Mouse (Mus musculus) neural tube, embryonic 15.5 days (tissue): ENCODE measurements around the gene Wrb. TPM values are rescaled to one million over a fixed set of nuclear protein-coding genes. Genes with fewer than 3 reads are reported as not detected.

Experiments used
- ATAC-seq: fragments of 200-750 bp; cut with Nextera tagmentation; 2 replicates; pipeline ENCODE4 v1.8.0; 2017; ENCODE audit warnings: mild to moderate bottlenecking, moderate TSS enrichment, moderate library complexity; ENCODE audit not compliant: low FRiP score
- H3K27ac ChIP-seq: fragments of 300-500 bp; sonication (generic); replicated peaks from 2 replicates; pipeline ENCODE4 v1.5.1; 2015; ENCODE audit warnings: mild to moderate bottlenecking, inconsistent platforms
- H3K27me3 ChIP-seq: fragments of 300-500 bp; sonication (generic); replicated peaks from 2 replicates; pipeline ENCODE4 v1.6.1; 2015; ENCODE audit warnings: inconsistent platforms
- H3K36me3 ChIP-seq: fragments of 300-500 bp; sonication (generic); 2 replicates; pipeline ENCODE4 v1.6.1; 2015; ENCODE audit warnings: inconsistent platforms
- H3K4me1 ChIP-seq: fragments of 300-500 bp; sonication (generic); 2 replicates; pipeline ENCODE4 v1.6.1; 2015; ENCODE audit warnings: inconsistent platforms
- H3K4me2 ChIP-seq: fragments of 300-500 bp; sonication (generic); 2 replicates; pipeline ENCODE4 v1.6.1; 2015; ENCODE audit warnings: inconsistent platforms, mild to moderate bottlenecking, moderate library complexity
- H3K4me3 ChIP-seq: fragments of 300-500 bp; sonication (generic); replicated peaks from 2 replicates; pipeline ENCODE4 v1.5.1; 2015; ENCODE audit warnings: mild to moderate bottlenecking, inconsistent platforms
- H3K9ac ChIP-seq: fragments of 300-500 bp; sonication (generic); replicated peaks from 2 replicates; pipeline ENCODE4 v1.6.1; 2015; ENCODE audit warnings: mild to moderate bottlenecking, inconsistent platforms
- H3K9me3 ChIP-seq: fragments of 300-500 bp; sonication (generic); replicated peaks from 2 replicates; pipeline ENCODE4 v1.6.1; 2016; ENCODE audit warnings: inconsistent platforms
- WGBS: fragments of 180-500 bp; shearing (Covaris S2); methylation state at CpG from one replicate; pipeline ENCODE4 v1.1.7; 2015; ENCODE audit warnings: mixed read lengths; 5-methylcytosine and 5-hydroxymethylcytosine counted together
- polyA plus RNA-seq: library from polyadenylated mRNA; unstranded; fragments of >200 nt; fragmentation: Nextera tagmentation; extraction: Ambion mirVana; gene quantifications from 2 replicates; pipeline ENCODE4 v1.2.1, GENCODE M21; 2015

Gene Wrb
- polyA plus RNA-seq, 1 experiment from 2014 or later: 199 TPM

DNA sequence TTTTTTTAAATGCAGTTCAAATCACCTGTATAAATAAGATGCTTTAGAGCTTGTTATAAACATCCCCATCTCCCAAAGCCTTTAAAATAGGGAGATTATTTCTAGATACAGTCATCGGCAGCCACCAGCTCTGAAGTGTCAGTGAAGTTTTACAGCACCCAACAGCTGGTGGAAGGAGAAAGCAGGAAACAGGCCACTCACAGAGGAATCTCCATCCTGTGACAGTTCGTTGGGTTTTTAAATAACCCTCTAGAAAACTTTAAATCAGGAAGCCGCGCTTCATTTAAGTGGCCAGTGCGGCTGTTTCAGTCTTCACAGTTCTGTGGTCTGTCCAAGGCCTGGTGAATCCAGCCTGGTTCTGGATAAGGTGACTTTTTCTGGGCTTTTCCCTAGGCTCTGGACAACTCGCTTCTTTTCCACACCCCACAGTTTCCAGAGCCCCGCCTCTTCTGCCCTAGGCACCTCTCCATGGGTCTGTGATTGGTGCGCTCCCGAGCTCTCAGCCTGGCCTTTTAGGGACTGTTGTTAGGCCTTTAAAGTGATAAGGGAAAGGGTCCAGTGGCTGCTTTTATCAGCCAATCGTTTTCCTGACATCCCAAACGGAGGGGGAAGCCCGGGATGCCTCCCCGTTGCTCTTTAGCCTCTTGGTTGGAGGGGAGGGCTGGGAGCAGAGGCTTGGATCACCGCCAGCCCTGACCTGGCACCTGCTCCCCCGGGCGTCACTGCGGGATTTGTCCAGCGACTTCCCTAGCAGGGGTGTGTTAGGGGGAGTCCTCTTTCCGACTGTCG, 54.9 kb downstream of the Wrb start, which contains the start of gene Sh3bgr:
Gene Sh3bgr, plus strand, starts transcription at position 538 of the 789 bp plus-strand sequence.
- ATAC-seq: peak; percentile 47; the same call in 1 of the 2 replicates
- H3K27me3 ChIP-seq: no peaks in the 10 kb centered on the region
- no peaks in the 10 kb centered on the region for H3K9me3 ChIP-seq
- WGBS: 5% methylated on average over 20 of the region's 20 CpGs
- no peaks in the 10 kb centered on the region for H3K36me3 ChIP-seq
- H3K27ac ChIP-seq: no peak within 1 kb of the TSS
- peak within 1 kb of the TSS; percentile 18 for H3K4me3 ChIP-seq
- peaks cover 15% of the 10 kb centered on the region for H3K4me1 ChIP-seq
- peak within 1 kb of the TSS; percentile 54 for H3K4me2 ChIP-seq
- H3K9ac ChIP-seq: no peak within 1 kb of the TSS

DNA sequence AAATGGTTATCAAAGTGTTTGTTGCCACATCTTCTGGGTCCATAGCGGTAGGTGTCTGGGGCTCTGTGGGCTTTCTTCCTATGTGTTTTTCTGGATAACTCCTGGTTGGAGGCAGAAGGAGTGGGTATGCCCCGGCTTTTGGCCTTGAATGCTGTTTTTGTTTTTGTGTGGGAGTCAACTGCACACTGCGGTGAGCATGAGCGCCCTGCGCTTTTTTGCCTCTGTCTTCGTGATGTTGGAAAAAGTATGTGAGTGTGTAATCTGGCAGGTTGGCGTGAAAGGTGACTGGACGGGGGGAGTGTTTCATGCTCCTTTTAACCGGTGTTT, 55.5 kb downstream of the Wrb start:
- peak overlapping the region; percentile 54 for H3K4me2 ChIP-seq
- no peak overlapping the region for H3K9ac ChIP-seq
- no peak for ATAC-seq
- H3K36me3 ChIP-seq: no peaks in the 10 kb centered on the region
- no peaks in the 10 kb centered on the region for H3K27me3 ChIP-seq
- WGBS: 30% methylated on average over 9 of the region's 9 CpGs
- H3K9me3 ChIP-seq: no peaks in the 10 kb centered on the region
- H3K4me1 ChIP-seq: peaks cover 15% of the 10 kb centered on the region
- H3K27ac ChIP-seq: no peak overlapping the region
- H3K4me3 ChIP-seq: peak overlapping the region; percentile 18

DNA sequence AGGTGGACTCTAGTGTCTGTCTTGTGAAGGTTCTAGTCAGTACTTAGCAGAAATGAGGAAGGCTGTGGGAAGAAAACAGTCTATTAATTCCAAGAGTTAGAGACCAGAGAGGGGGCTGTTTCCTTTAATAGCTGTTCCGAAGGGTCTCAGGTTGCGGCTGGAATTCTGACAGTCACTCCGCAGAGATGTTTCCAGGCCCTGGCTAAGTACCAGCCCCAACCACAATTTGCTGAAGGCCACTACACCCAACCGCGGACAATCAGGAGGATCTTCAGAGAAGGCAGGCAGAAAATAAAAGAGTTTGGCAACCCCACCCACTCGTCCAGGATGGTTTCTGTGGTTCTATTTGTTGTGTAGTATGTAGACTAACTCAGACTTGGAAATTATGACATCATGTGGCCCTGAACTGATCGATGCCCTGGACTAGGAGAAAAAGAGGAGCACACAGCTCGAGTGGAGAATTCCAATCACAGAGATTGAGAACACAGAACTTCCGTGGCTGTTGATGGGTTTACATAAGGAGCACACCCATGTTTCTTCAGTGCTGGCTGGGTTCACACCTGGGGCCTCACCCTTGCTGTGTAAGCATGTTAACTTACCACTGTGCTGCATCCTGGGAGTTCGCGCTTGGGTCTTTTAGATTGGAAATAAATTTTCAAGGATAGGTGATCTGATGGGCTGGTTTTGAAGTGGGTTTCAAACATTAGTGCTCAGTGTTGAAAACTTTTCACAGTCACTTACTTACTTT, 56.5 kb downstream of the Wrb start:
- Histone ChIP-seq H3K4me2 (no peak overlapping the region), H3K27ac (no peak overlapping the region), H3K36me3 (no peaks in the 10 kb centered on the region), H3K27me3 (no peaks in the 10 kb centered on the region), H3K9me3 (no peaks in the 10 kb centered on the region), H3K4me1 (peaks cover 15% of the 10 kb centered on the region), H3K9ac (no peak overlapping the region), H3K4me3 (no peak overlapping the region)
- ATAC-seq: no peak
- 72% methylated on average over 11 of the region's 11 CpGs for whole genome bisulfite sequencing

Other genes starting within 250 kb of the Wrb start
- 72.0 and 74.6 TPM in 2 replicates for gene Psmg1, start 154.4 kb upstream of the Wrb start, polyA plus RNA-seq
- 199 and 230 TPM in 2 replicates for gene Brwd1, start 62.9 kb upstream of the Wrb start, polyA plus RNA-seq
- 273 and 319 TPM in 2 replicates for gene Hmgn1, start 17.7 kb upstream of the Wrb start, polyA plus RNA-seq
- gene Lca5l, start 46.9 kb downstream of the Wrb start, polyA plus RNA-seq: 1.7 and 1.9 TPM in 2 replicates
- gene Sh3bgr, start 55.0 kb downstream of the Wrb start, polyA plus RNA-seq: 6.1 and 6.7 TPM in 2 replicates
- gene B3galt5, start 90.4 kb downstream of the Wrb start, polyA plus RNA-seq: 6.2 and 6.6 TPM in 2 replicates